8 mouse cellular contexts compared by ENCODE assay signal in genomic region chr2:57181692-57182541, GRCm38 (mm10). TPM values are rescaled to one million over a fixed set of nuclear protein-coding genes. Genes with fewer than 3 reads are reported as not detected.
DNase-seq lines count a peak whose midpoint lies in the region; ATAC-seq and TF ChIP-seq lines count a peak whose summit lies in the region.

No protein-coding gene starts in this region.

- H3K36me3 ChIP-seq in CH12.LX (replicated peaks in 1 of 2; ENCODE audit: control insufficient read depth in 1 of 2, insufficient read depth in 1 of 2, low read length in 1 of 2), result no peaks in the 10 kb centered on the region
- no peaks in the 10 kb centered on the region for H3K36me3 ChIP-seq in forebrain, embryonic 12.5 days (replicated peaks)
- no peaks in the 10 kb centered on the region for H3K36me3 ChIP-seq in heart, postnatal 0 days (replicated peaks; ENCODE audit: control insufficient read depth, insufficient read depth, low read length)
- no peaks in the 10 kb centered on the region for H3K36me3 ChIP-seq in liver, embryonic 16.5 days (ENCODE audit: control insufficient read depth, insufficient read depth)
- no peaks in the 10 kb centered on the region for H3K36me3 ChIP-seq in neural tube, embryonic 13.5 days
- H3K36me3 ChIP-seq in testis, adult 2 months (ENCODE audit: control insufficient read depth, insufficient read depth, low read length), result no peaks in the 10 kb centered on the region

- H3K9me3 ChIP-seq in CH12.LX (replicated peaks; ENCODE audit: low read length), result no peaks in the 10 kb centered on the region
- no peaks in the 10 kb centered on the region for H3K9me3 ChIP-seq in forebrain, embryonic 12.5 days
- no peaks in the 10 kb centered on the region for H3K9me3 ChIP-seq in heart, postnatal 0 days (replicated peaks; ENCODE audit: control insufficient read depth, low read length)
- H3K9me3 ChIP-seq in liver, embryonic 16.5 days (replicated peaks; ENCODE audit: control insufficient read depth, low read length), result no peaks in the 10 kb centered on the region
- H3K9me3 ChIP-seq in neural tube, embryonic 13.5 days, result no peaks in the 10 kb centered on the region

- no peak for TF ChIP-seq CTCF in CH12.LX (conservative IDR thresholded peaks at IDR 0.05 in 1 of 2, IDR thresholded peaks at IDR 0.05 in 1 of 2; ENCODE audit: low read depth in 2 of 2, low read length in 2 of 2)
- no peak for TF ChIP-seq CTCF in heart, postnatal 0 days (IDR thresholded peaks at IDR 0.05; ENCODE audit: low read depth)
- no peak; the same call in 1 of the 2 replicates for TF ChIP-seq CTCF in testis, adult 2 months (IDR thresholded peaks at IDR 0.05; ENCODE audit: control insufficient read depth, insufficient read depth, insufficient replicate concordance, low read depth, low read length)

- WGBS in forebrain, embryonic 12.5 days, result under 1% methylated on average over 37 of the region's 37 CpGs
- under 1% methylated on average over 37 of the region's 37 CpGs for WGBS in heart, postnatal 0 days
- WGBS in liver, embryonic 16.5 days (ENCODE audit: insufficient replicate concordance), result under 1% methylated on average over 37 of the region's 37 CpGs
- under 1% methylated on average over 37 of the region's 37 CpGs for WGBS in neural tube, embryonic 13.5 days

- ATAC-seq in forebrain, embryonic 12.5 days (ENCODE audit: low FRiP score), result peak; percentile 97
- peak; percentile 97 for ATAC-seq in heart, postnatal 0 days (ENCODE audit: insufficient read depth, low read depth)
- ATAC-seq in liver, embryonic 16.5 days (ENCODE audit: low read depth), result peak; percentile 92
- peak; percentile 99 for ATAC-seq in neural tube, embryonic 13.5 days (ENCODE audit: low read depth)

- peak overlapping the region; percentile 64 for H3K9ac ChIP-seq in CH12.LX (ENCODE audit: insufficient read depth, low read depth)
- H3K9ac ChIP-seq in forebrain, embryonic 12.5 days, result peak overlapping the region; percentile 64
- peak overlapping the region; percentile 37 for H3K9ac ChIP-seq in heart, postnatal 0 days (replicated peaks; ENCODE audit: low read depth, low read length)
- H3K9ac ChIP-seq in liver, embryonic 16.5 days (ENCODE audit: low read depth, low read length), result peak overlapping the region; percentile 62
- peak overlapping the region; percentile 75 for H3K9ac ChIP-seq in neural tube, embryonic 13.5 days

- peak; percentile 48 for TF ChIP-seq POLR2A in CH12.LX (IDR thresholded peaks at IDR 0.05; ENCODE audit: low read depth, low read length)
- peak; percentile 36; the same call in 1 of the 2 replicates for TF ChIP-seq POLR2A in testis, adult 2 months (IDR thresholded peaks at IDR 0.05; ENCODE audit: control insufficient read depth, low read depth, low read length)

- in situ Hi-C loops in CH12.LX (cut with MboI; ENCODE audit: low pct_ligation_motif_present, low pct_unique_long_range_greater_than_20kb, low sequenced_read_pairs), result no loop called here

- H3K4me1 ChIP-seq in CH12.LX (ENCODE audit: control insufficient read depth in 1 of 2, insufficient read depth in 2 of 2), result peaks cover under 1 to 15% of the 10 kb centered on the region in 2 experiments; a peak in 2 of 4 replicates
- peaks cover 5% of the 10 kb centered on the region; the same call in 1 of the 2 replicates for H3K4me1 ChIP-seq in forebrain, embryonic 12.5 days
- no peaks in the 10 kb centered on the region for H3K4me1 ChIP-seq in heart, postnatal 0 days (ENCODE audit: control insufficient read depth, insufficient read depth)
- H3K4me1 ChIP-seq in liver, embryonic 16.5 days (ENCODE audit: control insufficient read depth, low read depth, low read length), result peaks cover 6% of the 10 kb centered on the region; the same call in 1 of the 2 replicates
- peaks cover 13% of the 10 kb centered on the region for H3K4me1 ChIP-seq in neural tube, embryonic 13.5 days (replicated peaks)
- H3K4me1 ChIP-seq in testis, adult 2 months (ENCODE audit: control insufficient read depth, insufficient read depth, low read length), result no peaks in the 10 kb centered on the region

- peak; percentile 93 for DNase-seq in CH12.LX (ENCODE audit: extremely low read depth)
- peak; percentile 76 for DNase-seq in c-Kit-positive CD71-positive TER-119-negative erythroid progenitor cells, embryonic 14.5 days (ENCODE audit: low read depth)
- peak; percentile 86 for DNase-seq in heart, postnatal 0 days (ENCODE audit: low spot score)
- peak; percentile 97 to 98 for DNase-seq in kidney, postnatal 4 days

- peak overlapping the region; percentile 38; the same call in 1 of the 2 replicates for H3K27ac ChIP-seq in CH12.LX (ENCODE audit: insufficient read depth, low read depth)
- peak overlapping the region; percentile 90 for H3K27ac ChIP-seq in forebrain, embryonic 12.5 days
- H3K27ac ChIP-seq in heart, postnatal 0 days (ENCODE audit: low read depth), result peak overlapping the region; percentile 85
- peak overlapping the region; percentile 71 for H3K27ac ChIP-seq in liver, embryonic 16.5 days (ENCODE audit: low read length)
- peak overlapping the region; percentile 86 for H3K27ac ChIP-seq in neural tube, embryonic 13.5 days (replicated peaks)
- H3K27ac ChIP-seq in testis, adult 2 months (ENCODE audit: control insufficient read depth, insufficient read depth, low read depth, low read length), result peak overlapping the region; percentile 70

- peak overlapping the region; percentile 57 to 66 (median 63) for H3K4me3 ChIP-seq in CH12.LX (replicated peaks in 1 of 3; ENCODE audit: low read depth in 2 of 3, low read length in 2 of 3, poor library complexity in 1 of 3)
- H3K4me3 ChIP-seq in forebrain, embryonic 12.5 days (replicated peaks), result peak overlapping the region; percentile 60
- peak overlapping the region; percentile 63 for H3K4me3 ChIP-seq in heart, postnatal 0 days (ENCODE audit: low read depth, low read length)
- H3K4me3 ChIP-seq in liver, embryonic 16.5 days (ENCODE audit: low read depth, low read length), result peak overlapping the region; percentile 74
- H3K4me3 ChIP-seq in neural tube, embryonic 13.5 days, result peak overlapping the region; percentile 65
- H3K4me3 ChIP-seq in testis, adult 2 months (ENCODE audit: control insufficient read depth, low read depth, low read length), result peak overlapping the region; percentile 89

- TF ChIP-seq EP300 in CH12.LX (IDR thresholded peaks at IDR 0.05; ENCODE audit: low read length), result no peak
- TF ChIP-seq EP300 in heart, postnatal 0 days (IDR thresholded peaks at IDR 0.05; ENCODE audit: low read depth), result no peak

- H3K4me2 ChIP-seq in CH12.LX (ENCODE audit: insufficient read depth, low read depth, poor library complexity, severe bottlenecking), result peak overlapping the region; percentile 90; the same call in 1 of the 2 replicates
- H3K4me2 ChIP-seq in forebrain, embryonic 12.5 days, result peak overlapping the region; percentile 49
- peak overlapping the region; percentile 61 for H3K4me2 ChIP-seq in heart, postnatal 0 days (ENCODE audit: low read depth, low read length)
- peak overlapping the region; percentile 75 for H3K4me2 ChIP-seq in liver, embryonic 16.5 days (ENCODE audit: low read depth, low read length)
- peak overlapping the region; percentile 56 for H3K4me2 ChIP-seq in neural tube, embryonic 13.5 days

- dilution Hi-C loops in CH12.LX (cut with MboI; ENCODE audit: extremely low pct_ligation_motif_present, extremely low pct_unique_long_range_greater_than_20kb, low sequenced_read_pairs), result no loop called here

- H3K27me3 ChIP-seq in CH12.LX (replicated peaks), result no peaks in the 10 kb centered on the region
- no peaks in the 10 kb centered on the region for H3K27me3 ChIP-seq in forebrain, embryonic 12.5 days
- no peaks in the 10 kb centered on the region for H3K27me3 ChIP-seq in heart, postnatal 0 days (ENCODE audit: control insufficient read depth, insufficient read depth, low read length)
- H3K27me3 ChIP-seq in liver, embryonic 16.5 days (ENCODE audit: control insufficient read depth, insufficient read depth, low read depth, low read length), result no peaks in the 10 kb centered on the region
- H3K27me3 ChIP-seq in neural tube, embryonic 13.5 days, result no peaks in the 10 kb centered on the region
- no peaks in the 10 kb centered on the region for H3K27me3 ChIP-seq in testis, adult 2 months (ENCODE audit: control insufficient read depth, insufficient read depth, low read length)

- TF ChIP-seq RAD21 in CH12.LX (IDR thresholded peaks at IDR 0.05; ENCODE audit: low read depth, low read length), result no peak

- no peaks in the 10 kb centered on the region for H3K79me2 ChIP-seq in CH12.LX (replicated peaks; ENCODE audit: control insufficient read depth, extremely low read depth, insufficient read depth, poor library complexity, severe bottlenecking)

TF ChIP-seq in CH12.LX, 34 proteins besides CTCF, POLR2A, EP300 and RAD21 (continues in another document):
- TF ChIP-seq MAFK (IDR thresholded peaks at IDR 0.05; ENCODE audit: insufficient replicate concordance, low read length) (peak; percentile 93), GABPA (IDR thresholded peaks at IDR 0.05; ENCODE audit: insufficient replicate concordance, low read depth, low read length) (no peak), POLR2AphosphoS2 (IDR thresholded peaks at IDR 0.05; ENCODE audit: low read depth, low read length) (no peak), MAX (IDR thresholded peaks at IDR 0.05; ENCODE audit: low read length) (no peak), CHD1 (IDR thresholded peaks at IDR 0.05; ENCODE audit: low read depth, low read length) (no peak)

RNA-seq across cellular contexts. Expression of gene Gpd2, which starts 55.5 kb away (rescaled TPM):
- total RNA-seq in CH12.LX (2012; rRNA removed) (16.7 and 18.4 TPM in 2 replicates), CH12.LX (2014; rRNA removed) (14.7 and 15.7 TPM in 2 replicates)
- polyA plus RNA-seq in CH12.LX (2012; ENCODE audit: insufficient read length, low read depth), result 20.4 and 20.6 TPM in 2 replicates
- 23.1 and 24.1 TPM in 2 replicates for polyA plus RNA-seq in forebrain, embryonic 12.5 days (2016; fragmentation: Nextera tagmentation; extraction: Ambion mirVana)
- 9.0 and 17.3 TPM in 2 replicates for total RNA-seq in heart, postnatal 0 days (2014; rRNA removed; ENCODE audit: low replicate concordance)
- polyA plus RNA-seq in heart, postnatal 0 days (2015; fragmentation: Nextera tagmentation; extraction: Ambion mirVana), result 8.4 and 10.6 TPM in 2 replicates
- 4.6 and 5.9 TPM in 2 replicates for polyA plus RNA-seq in liver, embryonic 16.5 days (2015; fragmentation: Nextera tagmentation; extraction: Ambion mirVana)
- 16.2 and 17.4 TPM in 2 replicates for polyA plus RNA-seq in neural tube, embryonic 13.5 days (2015; fragmentation: Nextera tagmentation; extraction: Ambion mirVana)
- polyA plus RNA-seq in testis, adult 2 months (2012; rRNA removed), result 220 and 242 TPM in 2 replicates

RNA-seq across cellular contexts. Expression of gene Nr4a2, which starts 58.1 kb away (rescaled TPM):
- total RNA-seq in CH12.LX (2012; rRNA removed), result 1.2 and 1.8 TPM in 2 replicates
- total RNA-seq in CH12.LX (2014; rRNA removed), result 0.74 and 0.82 TPM in 2 replicates
- polyA plus RNA-seq in CH12.LX (2012; ENCODE audit: insufficient read length, low read depth), result 1.2 and 2.3 TPM in 2 replicates
- 18.1 and 18.7 TPM in 2 replicates for polyA plus RNA-seq in forebrain, embryonic 12.5 days (2016; fragmentation: Nextera tagmentation; extraction: Ambion mirVana)
- total RNA-seq in heart, postnatal 0 days (2014; rRNA removed; ENCODE audit: low replicate concordance), result 0.34 and 1.2 TPM in 2 replicates
- 1.2 TPM in 2 replicates for polyA plus RNA-seq in heart, postnatal 0 days (2015; fragmentation: Nextera tagmentation; extraction: Ambion mirVana)
- 0.25 and 0.31 TPM in 2 replicates for polyA plus RNA-seq in liver, embryonic 16.5 days (2015; fragmentation: Nextera tagmentation; extraction: Ambion mirVana)
- polyA plus RNA-seq in neural tube, embryonic 13.5 days (2015; fragmentation: Nextera tagmentation; extraction: Ambion mirVana), result 21.8 and 25.1 TPM in 2 replicates
- 0.44 and 0.61 TPM in 2 replicates for polyA plus RNA-seq in testis, adult 2 months (2012; rRNA removed)

Comparison
In these comparisons a context has a peak if more than half of its experiments do, and no peak if none do; other contexts are left out.
1. Peak in every context shown above with its lines: DNase-seq, ATAC-seq, H3K4me3 ChIP-seq and H3K27ac ChIP-seq.
2. H3K27ac ChIP-seq: peak in every context shown above with its lines; median percentile 90 in forebrain, embryonic 12.5 days; 86 in neural tube, embryonic 13.5 days; 85 in heart, postnatal 0 days; 71 in liver, embryonic 16.5 days; 70 in testis, adult 2 months; 38 in CH12.LX.